Mouse (Mus musculus) kidney, embryonic 15.5 days (tissue): ENCODE results near the gene Adgrl4. TPM values are rescaled to one million over a fixed set of nuclear protein-coding genes. Genes with fewer than 3 reads are reported as not detected.
A peak's percentile ranks its signal among the peaks of the same experiment; 100 is the strongest.

Experiments
- ATAC-seq: fragments of 200-750 bp; cut with Nextera tagmentation; replicated peaks from 2 replicates; pipeline ENCODE4 v1.8.0; 2017; ENCODE audit warnings: moderate TSS enrichment; ENCODE audit not compliant: low FRiP score
- H3K27ac ChIP-seq: fragments of 300-500 bp; sonication (generic); 2 replicates; pipeline ENCODE4 v1.5.1; 2015; ENCODE audit warnings: mild to moderate bottlenecking, inconsistent platforms
- H3K27me3 ChIP-seq: fragments of 300-500 bp; sonication (generic); 2 replicates; pipeline ENCODE4 v1.6.1; 2015; ENCODE audit warnings: inconsistent platforms
- H3K36me3 ChIP-seq: fragments of 300-500 bp; sonication (generic); 2 replicates; pipeline ENCODE4 v1.6.1; 2015; ENCODE audit warnings: inconsistent platforms
- H3K4me1 ChIP-seq: fragments of 300-500 bp; sonication (generic); 2 replicates; pipeline ENCODE4 v1.6.1; 2015; ENCODE audit warnings: inconsistent platforms
- H3K4me2 ChIP-seq: fragments of 300-500 bp; sonication (generic); 2 replicates; pipeline ENCODE4 v1.6.1; 2015; ENCODE audit warnings: moderate library complexity, mild to moderate bottlenecking, inconsistent platforms
- H3K4me3 ChIP-seq: fragments of 300-500 bp; sonication (generic); replicated peaks from 2 replicates; pipeline ENCODE4 v1.5.1; 2015; ENCODE audit warnings: mild to moderate bottlenecking, inconsistent platforms
- H3K9ac ChIP-seq: fragments of 300-500 bp; sonication (generic); 2 replicates; pipeline ENCODE4 v1.6.1; 2015; ENCODE audit warnings: mild to moderate bottlenecking, inconsistent platforms
- H3K9me3 ChIP-seq: fragments of 300-500 bp; sonication (generic); replicated peaks from 2 replicates; pipeline ENCODE4 v1.6.1; 2016; ENCODE audit warnings: inconsistent platforms
- WGBS: fragments of 180-500 bp; shearing (Covaris S2); methylation state at CpG from one replicate; pipeline ENCODE4 v1.1.7; 2015; ENCODE audit warnings: mixed read lengths; 5-methylcytosine and 5-hydroxymethylcytosine counted together
- polyA plus RNA-seq: library from polyadenylated mRNA; unstranded; fragments of >200 nt; fragmentation: Nextera tagmentation; extraction: Ambion mirVana; gene quantifications from 2 replicates; pipeline ENCODE4 v1.2.1, GENCODE M21; 2015

Gene Adgrl4
- polyA plus RNA-seq, 1 experiment from 2014 or later: 23.4 TPM

GRCm38 (mm10) chr3:151438364-151438763 lies 677 bp downstream of the Adgrl4 start:
- H3K4me2 ChIP-seq: peak overlapping the region; percentile 68
- WGBS: 66% methylated on average over 5 of the region's 5 CpGs
- H3K9ac ChIP-seq: no peak overlapping the region
- ATAC-seq: no peak
- H3K4me1 ChIP-seq: peaks cover 8% of the 10 kb centered on the region
- peak overlapping the region; percentile 42 for H3K4me3 ChIP-seq
- no peaks in the 10 kb centered on the region for H3K36me3 ChIP-seq
- peak overlapping the region; percentile 58; the same call in 1 of the 2 replicates for H3K27ac ChIP-seq
- no peaks in the 10 kb centered on the region for H3K9me3 ChIP-seq
- H3K27me3 ChIP-seq: no peaks in the 10 kb centered on the region

DNA sequence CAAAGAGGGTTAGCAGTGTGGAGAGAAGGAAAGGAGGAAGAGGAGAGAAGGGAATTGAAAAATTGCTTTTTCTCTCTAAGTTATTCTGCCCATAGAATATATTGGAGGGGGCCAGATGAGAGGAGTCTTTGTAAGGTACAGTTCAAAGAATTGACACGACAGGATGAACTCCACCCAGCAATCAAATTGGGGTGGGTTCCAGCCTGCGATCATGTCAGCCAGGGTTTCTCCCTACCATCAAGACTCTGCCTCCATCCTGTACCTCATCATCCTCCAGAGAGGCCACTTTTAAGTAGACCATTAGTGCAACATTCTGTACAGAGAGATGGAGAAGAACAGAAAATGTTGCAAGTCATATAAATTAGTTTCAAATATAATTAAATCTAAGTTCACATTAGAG lies 2.3 kb downstream of the Adgrl4 start:
- H3K27me3 ChIP-seq: no peaks in the 10 kb centered on the region
- 51% methylated on average over 2 of the region's 2 CpGs for WGBS
- H3K4me1 ChIP-seq: peaks cover 8% of the 10 kb centered on the region
- H3K4me2 ChIP-seq: 0 out of 2 replicates have a peak overlapping the region, but pooled peaks have one; percentile 23
- no peaks in the 10 kb centered on the region for H3K9me3 ChIP-seq
- no peak overlapping the region for H3K27ac ChIP-seq
- H3K36me3 ChIP-seq: no peaks in the 10 kb centered on the region
- ATAC-seq: no peak
- H3K4me3 ChIP-seq: no peak overlapping the region
- no peak overlapping the region for H3K9ac ChIP-seq

- ATAC-seq: no peak
- Histone ChIP-seq H3K9me3 (no peaks in the 10 kb centered on the region), H3K27me3 (no peaks in the 10 kb centered on the region), H3K27ac (no peak overlapping the region), H3K4me1 (peaks cover 8% of the 10 kb centered on the region), H3K36me3 (no peaks in the 10 kb centered on the region), H3K4me2 (no peak overlapping the region), H3K4me3 (no peak overlapping the region), H3K9ac (no peak overlapping the region)
- WGBS: 85% methylated on average over 2 of the region's 2 CpGs
Measured at GRCm38 (mm10) chr3:151442026-151442425, 4.3 kb downstream of the Adgrl4 start.

GRCm38 (mm10) chr3:151443486-151443885 lies 5.8 kb downstream of the Adgrl4 start:
- WGBS: 62% methylated on average over 5 of the region's 5 CpGs
- ATAC-seq: no peak

GRCm38 (mm10) chr3:151444284-151444683 lies 6.6 kb downstream of the Adgrl4 start:
- no peak for ATAC-seq
- no peaks in the 10 kb centered on the region for H3K9me3 ChIP-seq
- H3K36me3 ChIP-seq: no peaks in the 10 kb centered on the region
- no peak overlapping the region for H3K4me2 ChIP-seq
- H3K4me3 ChIP-seq: no peak overlapping the region
- no peaks in the 10 kb centered on the region for H3K27me3 ChIP-seq
- no peaks in the 10 kb centered on the region for H3K4me1 ChIP-seq
- H3K27ac ChIP-seq: no peak overlapping the region
- 86% methylated on average over 4 of the region's 4 CpGs for WGBS
- H3K9ac ChIP-seq: no peak overlapping the region

More at GRCm38 (mm10) chr3:151443486-151443885, 5.8 kb downstream of the Adgrl4 start:
- Histone ChIP-seq H3K36me3 (no peaks in the 10 kb centered on the region), H3K4me1 (no peaks in the 10 kb centered on the region), H3K4me3 (no peak overlapping the region), H3K4me2 (no peak overlapping the region), H3K9ac (no peak overlapping the region), H3K27ac (no peak overlapping the region), H3K27me3 (no peaks in the 10 kb centered on the region), H3K9me3 (no peaks in the 10 kb centered on the region)

DNA sequence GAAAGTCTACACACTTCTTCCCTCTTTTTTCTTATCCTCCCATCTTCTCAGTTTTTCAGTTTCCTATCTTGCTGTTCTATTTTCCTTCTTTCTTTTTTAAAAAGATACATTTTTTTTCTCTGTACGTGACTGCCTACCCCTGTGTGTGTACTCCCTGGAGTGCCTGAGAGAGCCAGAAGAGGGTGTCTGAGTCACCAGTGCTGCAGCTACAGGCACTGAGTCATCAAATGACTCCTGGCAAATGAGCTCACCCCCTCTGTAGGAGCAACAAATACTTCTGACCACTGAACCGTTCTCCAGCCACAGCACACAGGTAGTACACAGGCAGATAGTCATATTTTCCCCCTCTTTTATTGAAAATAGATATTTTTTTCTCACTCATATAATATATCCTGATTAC lies 8.2 kb downstream of the Adgrl4 start:
- 51% methylated on average over 2 of the region's 2 CpGs for WGBS
- no peaks in the 10 kb centered on the region for H3K9me3 ChIP-seq
- H3K4me2 ChIP-seq: no peak overlapping the region
- no peak overlapping the region for H3K27ac ChIP-seq
- no peaks in the 10 kb centered on the region for H3K36me3 ChIP-seq
- H3K27me3 ChIP-seq: no peaks in the 10 kb centered on the region
- H3K9ac ChIP-seq: no peak overlapping the region
- ATAC-seq: peak; percentile 97
- no peaks in the 10 kb centered on the region for H3K4me1 ChIP-seq
- no peak overlapping the region for H3K4me3 ChIP-seq

DNA sequence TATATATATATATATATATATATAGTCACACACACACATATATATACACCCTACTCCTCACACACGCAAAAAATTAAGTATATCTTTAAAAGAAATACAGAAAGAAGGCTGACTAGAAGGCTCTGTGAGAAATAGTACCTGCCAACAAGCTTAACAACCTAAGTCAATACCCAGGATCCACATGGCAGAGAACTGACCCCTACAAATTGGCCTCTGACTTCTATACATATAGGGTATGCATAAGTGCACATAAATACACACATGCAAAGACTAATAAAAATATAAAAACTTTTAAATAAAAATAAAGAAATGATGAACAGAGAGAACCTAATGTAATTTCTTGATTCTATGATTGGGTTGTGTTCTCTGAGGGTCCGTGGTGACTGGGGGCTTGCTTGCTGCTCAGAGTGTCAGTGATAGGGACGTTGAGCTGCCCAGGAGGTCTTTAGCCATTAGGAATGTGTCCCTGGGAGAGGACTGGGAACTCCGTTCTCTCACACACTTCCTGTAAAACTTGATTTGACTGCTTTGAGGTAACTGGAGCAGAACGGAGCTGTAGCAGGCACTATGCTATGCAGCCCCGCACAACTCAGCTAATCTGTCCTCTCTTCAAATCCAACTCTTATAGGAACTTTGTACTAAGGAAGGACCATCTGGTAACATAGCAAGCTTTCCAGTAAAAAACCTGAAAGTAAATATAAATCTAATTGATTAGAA lies 17.5 kb downstream of the Adgrl4 start:
- no peaks in the 10 kb centered on the region for H3K27me3 ChIP-seq
- H3K4me1 ChIP-seq: no peaks in the 10 kb centered on the region
- ATAC-seq: peak; percentile 84
- H3K4me2 ChIP-seq: no peak overlapping the region
- H3K9ac ChIP-seq: no peak overlapping the region
- no peak overlapping the region for H3K4me3 ChIP-seq
- 52% methylated on average over 6 of the region's 6 CpGs for WGBS
- H3K36me3 ChIP-seq: no peaks in the 10 kb centered on the region
- H3K27ac ChIP-seq: no peak overlapping the region
- no peaks in the 10 kb centered on the region for H3K9me3 ChIP-seq

GRCm38 (mm10) chr3:151459430-151460190 lies 21.9 kb downstream of the Adgrl4 start:
- 73% methylated on average over 3 of the region's 3 CpGs for WGBS
- Histone ChIP-seq H3K4me1 (no peaks in the 10 kb centered on the region), H3K9me3 (no peaks in the 10 kb centered on the region), H3K27ac (no peak overlapping the region), H3K4me3 (no peak overlapping the region), H3K9ac (no peak overlapping the region), H3K4me2 (no peak overlapping the region), H3K36me3 (no peaks in the 10 kb centered on the region), H3K27me3 (no peaks in the 10 kb centered on the region)
- ATAC-seq: no peak

GRCm38 (mm10) chr3:151465215-151465614 lies 27.5 kb downstream of the Adgrl4 start:
- Histone ChIP-seq H3K4me1 (no peaks in the 10 kb centered on the region), H3K27ac (no peak overlapping the region), H3K4me3 (no peak overlapping the region), H3K4me2 (no peak overlapping the region), H3K9me3 (no peaks in the 10 kb centered on the region), H3K9ac (no peak overlapping the region), H3K27me3 (no peaks in the 10 kb centered on the region), H3K36me3 (no peaks in the 10 kb centered on the region)
- no peak for ATAC-seq
- WGBS: 46% methylated on average over 4 of the region's 4 CpGs

- no peaks in the 10 kb centered on the region for H3K27me3 ChIP-seq
- no peak overlapping the region for H3K4me2 ChIP-seq
- no peaks in the 10 kb centered on the region for H3K4me1 ChIP-seq
- no peaks in the 10 kb centered on the region for H3K36me3 ChIP-seq
- ATAC-seq: no peak
- H3K27ac ChIP-seq: no peak overlapping the region
- 92% methylated on average over 4 of the region's 4 CpGs for WGBS
- no peaks in the 10 kb centered on the region for H3K9me3 ChIP-seq
- no peak overlapping the region for H3K4me3 ChIP-seq
- H3K9ac ChIP-seq: no peak overlapping the region
Measured at GRCm38 (mm10) chr3:151488853-151489252, 51.2 kb downstream of the Adgrl4 start.

GRCm38 (mm10) chr3:151505606-151506005 lies 67.9 kb downstream of the Adgrl4 start:
- WGBS: 95% methylated on average over 3 of the region's 3 CpGs
- no peaks in the 10 kb centered on the region for H3K4me1 ChIP-seq
- H3K4me3 ChIP-seq: no peak overlapping the region
- no peak overlapping the region for H3K9ac ChIP-seq
- no peaks in the 10 kb centered on the region for H3K27me3 ChIP-seq
- H3K27ac ChIP-seq: no peak overlapping the region
- H3K36me3 ChIP-seq: no peaks in the 10 kb centered on the region
- H3K9me3 ChIP-seq: no peaks in the 10 kb centered on the region
- no peak for ATAC-seq
- H3K4me2 ChIP-seq: no peak overlapping the region

DNA sequence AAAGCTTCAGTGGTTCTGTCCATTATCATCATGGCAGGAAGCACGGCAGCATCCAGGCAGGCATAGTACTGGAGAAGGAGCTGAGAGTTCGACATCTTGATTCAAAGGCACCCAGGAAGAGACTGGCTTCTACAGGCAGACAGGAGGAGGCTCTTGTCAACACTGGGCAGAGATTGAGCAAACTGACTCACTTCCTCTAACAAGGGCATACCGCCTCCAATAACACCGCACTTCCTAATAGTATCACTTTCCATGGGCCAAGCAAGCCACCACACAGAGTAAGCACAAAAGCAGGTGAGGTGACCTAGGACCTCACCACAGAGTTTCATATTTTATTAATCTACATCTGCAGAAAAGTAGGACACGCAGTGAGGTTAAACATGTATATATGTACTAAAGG lies 73.5 kb downstream of the Adgrl4 start:
- H3K9me3 ChIP-seq: no peaks in the 10 kb centered on the region
- H3K4me1 ChIP-seq: no peaks in the 10 kb centered on the region
- H3K36me3 ChIP-seq: no peaks in the 10 kb centered on the region
- no peak overlapping the region for H3K9ac ChIP-seq
- no peak overlapping the region for H3K4me2 ChIP-seq
- H3K27ac ChIP-seq: no peak overlapping the region
- ATAC-seq: no peak
- H3K4me3 ChIP-seq: no peak overlapping the region
- H3K27me3 ChIP-seq: no peaks in the 10 kb centered on the region
- 88% methylated on average over 5 of the region's 5 CpGs for WGBS
